Mouse (Mus musculus) testis, adult 2 months (tissue): Measurements from ENCODE around the gene Fam213b.

Experiments
- CTCF ChIP-seq: fragments of 200-500 bp; IDR thresholded peaks from 2 replicates; pipeline ENCODE4 v1.5.1; 2012; ENCODE audit warnings: low read depth, mild to moderate bottlenecking, inconsistent platforms, low read length, moderate library complexity; ENCODE audit not compliant: control insufficient read depth, insufficient read depth, insufficient replicate concordance
- POLR2A ChIP-seq: fragments of 200-500 bp; IDR thresholded peaks from 2 replicates; pipeline ENCODE4 v1.6.1; 2012; ENCODE audit warnings: low read depth, mild to moderate bottlenecking, inconsistent platforms, low read length, moderate library complexity; ENCODE audit not compliant: control insufficient read depth

- TF ChIP-seq POLR2A: no peak
- no peak for TF ChIP-seq CTCF
These were observed 9.6 kb upstream of the Fam213b start for GRCm38 (mm10) chr4:154908490-154908889.
